Mouse (Mus musculus) ES-E14 (cell line): ENCODE measurements around the gene Ppp5c. TPM values are rescaled to one million over a fixed set of nuclear protein-coding genes. Genes with fewer than 3 reads are reported as not detected.

Experiments used
- DNase-seq: peaks from one replicate; pipeline ENCODE4 v3.0.0-alpha.2; 2013; ENCODE audit warnings: low read depth, low spot score
- H3K27ac ChIP-seq: 2 replicates; pipeline ENCODE4 v1.5.1; 2012; ENCODE audit warnings: low read depth, mild to moderate bottlenecking, low read length, moderate library complexity, mixed read lengths; ENCODE audit not compliant: poor library complexity, insufficient read depth, severe bottlenecking
- H3K36me3 ChIP-seq: 2 replicates; pipeline ENCODE4 v1.6.1; 2012; ENCODE audit warnings: mild to moderate bottlenecking, low read length, moderate library complexity, mixed read lengths; ENCODE audit not compliant: control insufficient read depth, poor library complexity, insufficient read depth, severe bottlenecking
- H3K4me1 ChIP-seq, 2 experiments: fragments of 150-350 bp in 1 of 2; sonication (generic) in 1 of 2; 2 replicates each; pipeline ENCODE4 v1.6.1; 2012; ENCODE audit warnings: low read length in 2 of 2, mild to moderate bottlenecking in 1 of 2, mixed read lengths in 1 of 2; ENCODE audit not compliant: control insufficient read depth in 2 of 2, insufficient read depth in 2 of 2, poor library complexity in 1 of 2
- H3K4me3 ChIP-seq, 2 experiments: fragments of 150-350 bp in 1 of 2; sonication (generic) in 1 of 2; 2 replicates each; pipeline ENCODE4 v1.5.1; 2012; ENCODE audit warnings: low read length in 2 of 2, low read depth in 1 of 2, mild to moderate bottlenecking in 1 of 2, mixed read lengths in 1 of 2; ENCODE audit not compliant: insufficient read depth in 1 of 2, poor library complexity in 1 of 2, severe bottlenecking in 1 of 2
- H3K9ac ChIP-seq: 2 replicates; pipeline ENCODE4 v1.6.1; 2012; ENCODE audit warnings: low read depth, mild to moderate bottlenecking, low read length, mixed read lengths; ENCODE audit not compliant: poor library complexity, insufficient read depth, severe bottlenecking
- H3K9me3 ChIP-seq: fragments of 150-350 bp; sonication (generic); 2 replicates; pipeline ENCODE4 v1.6.1; 2012; ENCODE audit warnings: low read depth, mild to moderate bottlenecking, low read length; ENCODE audit not compliant: control insufficient read depth, insufficient read depth
- CHD2 ChIP-seq: IDR thresholded peaks from 2 replicates; pipeline ENCODE4 v1.6.1; 2014; ENCODE audit warnings: mild to moderate bottlenecking, low read depth, low read length, inconsistent platforms
- HCFC1 ChIP-seq: IDR thresholded peaks from 2 replicates; pipeline ENCODE4 v1.6.1; 2012; ENCODE audit warnings: low read length, inconsistent platforms, borderline replicate concordance; ENCODE audit not compliant: insufficient read depth
- MAFK ChIP-seq: IDR thresholded peaks from 2 replicates; pipeline ENCODE4 v1.6.1; 2014; ENCODE audit warnings: mild to moderate bottlenecking, low read depth, low read length, inconsistent platforms; ENCODE audit not compliant: insufficient read depth
- ZC3H11A ChIP-seq: IDR thresholded peaks from 2 replicates; pipeline ENCODE4 v1.6.1; 2012; ENCODE audit warnings: low read depth, mild to moderate bottlenecking, inconsistent platforms, low read length, borderline replicate concordance
- ZNF384 ChIP-seq: IDR thresholded peaks from 2 replicates; pipeline ENCODE4 v1.6.1; 2012; ENCODE audit warnings: low read depth, low read length, inconsistent platforms
- in situ Hi-C, 2 experiments: fragments of 600-800 bp; cut with MboI; formaldehyde crosslinking; loops; one replicate each; pipeline ENCODE4 v1.15.1; 2025; ENCODE audit warnings: low sequenced_read_pairs in 2 of 2, inconsistent platforms in 1 of 2; ENCODE audit not compliant: unreplicated experiment in 2 of 2
- total RNA-seq: library from RNA; depleted of rRNA; stranded (reverse); fragments of 300-350 nt; gene quantifications from 2 replicates; pipeline ENCODE4 v1.2.3, GENCODE M21; 2012

The Ppp5c gene
- total RNA-seq, 1 experiment, result 112 TPM

GRCm38 (mm10) chr7:17047041-17047682, 19.4 kb upstream of the Ppp5c start:
- no peak overlapping the region; the same call in 1 of the 2 replicates for H3K27ac ChIP-seq
- peaks cover 0 to 6% of the 10 kb centered on the region in 2 experiments; a peak in 2 of 4 replicates for H3K4me1 ChIP-seq
- in situ Hi-C loops, result no loop called here
- H3K9me3 ChIP-seq, result no peaks in the 10 kb centered on the region
- TF ChIP-seq ZC3H11A (no peak), MAFK (no peak), ZNF384 (peak; percentile 42; the same call in 1 of the 2 replicates)
- H3K36me3 ChIP-seq, result peaks cover 8% of the 10 kb centered on the region; the same call in 1 of the 2 replicates
- no peak overlapping the region for H3K9ac ChIP-seq
- no peak overlapping the region for H3K4me3 ChIP-seq
- DNase-seq, result no peak

- no peak overlapping the region for H3K27ac ChIP-seq
- H3K4me3 ChIP-seq, result no peak overlapping the region
- peaks cover 8% of the 10 kb centered on the region; the same call in 1 of the 2 replicates for H3K36me3 ChIP-seq
- H3K9me3 ChIP-seq, result no peaks in the 10 kb centered on the region
- in situ Hi-C loops, result no loop called here
- no peak for DNase-seq
- H3K4me1 ChIP-seq, result peaks cover 0 to 6% of the 10 kb centered on the region in 2 experiments; a peak in 2 of 4 replicates
- TF ChIP-seq ZC3H11A (no peak), CHD2 (no peak), MAFK (no peak), HCFC1 (no peak), ZNF384 (no peak)
- H3K9ac ChIP-seq, result no peak overlapping the region
These were observed 18.0 kb upstream of the Ppp5c start for GRCm38 (mm10) chr7:17045743-17046142.

- 0 out of 2 replicates have a peak, but pooled peaks cover 2% of the 10 kb centered on the region for H3K36me3 ChIP-seq
- H3K9ac ChIP-seq, result no peak overlapping the region
- no peaks in the 10 kb centered on the region for H3K4me1 ChIP-seq
- TF ChIP-seq ZC3H11A, result no peak
- TF ChIP-seq HCFC1, result no peak
- TF ChIP-seq MAFK, result no peak
- no peak for TF ChIP-seq ZNF384
- no peak for TF ChIP-seq CHD2
- no peak overlapping the region for H3K27ac ChIP-seq
- in situ Hi-C loops, result no loop called here
- no peak overlapping the region for H3K4me3 ChIP-seq
- no peak for DNase-seq
- no peaks in the 10 kb centered on the region for H3K9me3 ChIP-seq
These were observed 11.6 kb upstream of the Ppp5c start for GRCm38 (mm10) chr7:17039373-17039772.

GRCm38 (mm10) chr7:17038018-17038695, 10.4 kb upstream of the Ppp5c start:
- no peak overlapping the region for H3K9ac ChIP-seq
- no peaks in the 10 kb centered on the region for H3K9me3 ChIP-seq
- no peak overlapping the region for H3K27ac ChIP-seq
- TF ChIP-seq CHD2 (no peak), ZC3H11A (no peak), ZNF384 (no peak)
- H3K36me3 ChIP-seq, result no peaks in the 10 kb centered on the region
- H3K4me1 ChIP-seq, result no peaks in the 10 kb centered on the region
- DNase-seq, result no peak
- in situ Hi-C loops, result no loop called here
- H3K4me3 ChIP-seq, result no peak overlapping the region
